Mouse (Mus musculus) cerebellum, adult 2 months (tissue): ENCODE data around the gene Slc9a7.

ENCODE experiments used
- CTCF ChIP-seq: fragments of 200-500 bp; IDR thresholded peaks from 2 replicates; pipeline ENCODE4 v1.5.1; 2011; ENCODE audit warnings: low read depth, mild to moderate bottlenecking, control low read depth, low read length, moderate library complexity, borderline replicate concordance; ENCODE audit not compliant: insufficient read depth
- POLR2A ChIP-seq: fragments of 200-500 bp; IDR thresholded peaks from 2 replicates; pipeline ENCODE4 v1.6.1; 2011; ENCODE audit warnings: low read length, control low read depth, borderline replicate concordance; ENCODE audit not compliant: insufficient read depth

DNA sequence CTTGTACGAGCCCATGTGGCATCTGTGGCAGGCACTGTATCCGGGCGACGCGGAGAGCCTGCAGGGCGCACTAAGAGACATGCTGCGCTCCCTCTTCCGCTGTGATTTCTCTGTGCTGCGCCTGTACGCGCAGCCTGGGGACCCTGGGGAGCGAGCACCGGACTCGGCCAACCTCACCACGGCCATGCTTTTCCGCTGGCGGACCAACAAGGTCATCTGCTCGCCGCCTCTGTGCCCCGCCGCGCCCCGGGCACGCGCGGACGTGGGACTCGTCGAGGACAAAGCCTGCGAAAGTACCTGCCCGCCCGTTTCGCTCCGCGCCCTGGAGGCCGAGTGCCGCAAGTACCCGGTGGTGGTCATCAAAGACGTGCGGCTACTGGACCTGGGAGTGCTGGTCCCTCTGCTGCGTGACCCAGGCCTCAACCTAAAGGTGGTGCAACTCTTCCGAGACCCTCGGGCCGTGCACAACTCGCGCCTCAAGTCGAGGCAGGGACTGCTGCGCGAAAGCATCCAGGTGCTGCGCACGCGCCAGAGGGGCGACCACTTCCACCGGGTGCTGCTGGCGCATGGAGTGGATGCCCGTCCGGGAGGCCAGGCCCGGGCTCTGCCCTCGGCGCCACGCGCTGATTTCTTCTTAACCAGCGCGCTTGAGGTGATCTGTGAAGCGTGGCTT, 231.4 kb downstream of the Slc9a7 start:
- TF ChIP-seq POLR2A (no peak), CTCF (no peak)
